Mouse (Mus musculus) G1E-ER4 (cell line): Measurements from ENCODE around the gene Ankrd54. TPM values are rescaled to one million over a fixed set of nuclear protein-coding genes. Genes with fewer than 3 reads are reported as not detected.

ENCODE experiments used
- GATA1 ChIP-seq: IDR thresholded peaks from one replicate; pipeline ENCODE4 v1.8.0; 2012; ENCODE audit warnings: low read length, inconsistent platforms
- polyA plus RNA-seq: library from polyadenylated mRNA; stranded (reverse); fragments of >175 nt; gene quantifications from 2 replicates; pipeline ENCODE4 v1.2.3, GENCODE M21; 2012

Ankrd54 gene
- polyA plus RNA-seq, 1 experiment: 37.5 TPM

DNA sequence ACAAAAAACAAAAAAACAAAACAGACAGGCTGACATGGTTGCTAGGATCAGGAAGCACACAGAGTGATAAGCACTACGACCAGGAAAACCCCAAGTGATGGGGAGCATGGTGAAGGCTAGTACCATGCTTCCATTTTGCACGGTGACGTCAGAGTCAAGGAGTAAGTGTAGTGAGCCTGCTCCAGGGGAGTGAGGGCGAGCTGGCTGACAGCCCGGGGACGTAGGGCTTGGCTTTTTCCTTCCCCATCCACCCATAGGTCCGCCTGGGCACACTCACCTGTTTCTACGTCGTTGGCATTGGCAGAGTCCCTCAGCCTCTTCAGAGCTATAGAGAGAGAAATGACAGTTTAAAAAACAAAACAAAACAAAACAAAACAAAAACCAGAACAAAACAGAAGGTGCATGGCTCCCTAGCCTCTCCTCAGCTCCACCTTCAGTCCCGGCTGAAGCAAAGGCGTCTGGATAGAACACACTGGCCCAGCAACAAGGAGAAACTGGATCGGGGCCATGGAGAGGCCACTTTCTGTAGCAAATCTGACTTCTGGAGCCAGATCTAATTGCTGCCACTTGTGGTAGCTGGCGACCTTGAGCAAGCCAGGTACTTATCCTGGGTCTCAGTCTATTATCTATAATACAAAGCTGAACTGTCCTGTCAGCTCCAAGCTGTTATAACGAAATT is 1.7 kb downstream of the Ankrd54 start:
- TF ChIP-seq GATA1: no peak

DNA sequence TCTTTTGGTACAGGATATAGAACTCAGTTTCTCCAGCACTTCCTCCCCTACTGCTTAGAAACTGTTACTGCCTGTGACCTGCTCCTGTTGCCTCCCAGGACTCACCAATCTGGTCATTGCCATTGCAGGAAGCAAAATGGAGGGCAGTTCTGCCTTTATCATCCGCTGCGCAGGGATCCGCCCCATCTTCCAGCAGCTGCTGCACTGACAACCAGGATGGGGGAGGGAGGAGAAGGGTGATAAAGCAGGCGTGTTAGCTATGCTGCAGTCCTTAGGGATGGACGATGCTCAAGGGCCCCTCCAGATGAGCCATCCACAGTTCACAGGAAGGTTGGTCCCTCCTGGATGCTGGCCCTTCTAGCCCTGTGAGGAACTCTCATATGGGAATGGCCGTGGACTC is 4.8 kb downstream of the Ankrd54 start:
- TF ChIP-seq GATA1: no peak

DNA sequence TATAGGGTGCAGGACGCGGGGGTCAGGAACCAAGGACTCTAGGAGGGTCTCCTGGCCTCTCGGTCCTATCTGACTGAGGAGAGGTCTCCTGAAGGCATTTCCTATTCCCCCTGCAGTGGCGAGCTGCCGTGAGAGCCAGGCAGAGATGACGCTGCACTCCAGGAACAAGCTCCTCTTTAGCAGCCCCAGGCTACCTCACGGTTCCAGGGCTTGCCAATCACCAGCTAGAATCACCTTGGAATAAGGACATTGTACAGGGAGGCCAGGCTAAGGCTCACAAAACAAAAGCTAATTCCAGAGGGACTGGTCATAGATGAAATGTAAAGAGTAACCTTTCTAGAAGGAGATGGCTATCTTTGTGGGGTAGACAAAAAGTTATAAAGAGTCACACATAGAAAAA is 6.1 kb downstream of the Ankrd54 start:
- TF ChIP-seq GATA1: no peak

DNA sequence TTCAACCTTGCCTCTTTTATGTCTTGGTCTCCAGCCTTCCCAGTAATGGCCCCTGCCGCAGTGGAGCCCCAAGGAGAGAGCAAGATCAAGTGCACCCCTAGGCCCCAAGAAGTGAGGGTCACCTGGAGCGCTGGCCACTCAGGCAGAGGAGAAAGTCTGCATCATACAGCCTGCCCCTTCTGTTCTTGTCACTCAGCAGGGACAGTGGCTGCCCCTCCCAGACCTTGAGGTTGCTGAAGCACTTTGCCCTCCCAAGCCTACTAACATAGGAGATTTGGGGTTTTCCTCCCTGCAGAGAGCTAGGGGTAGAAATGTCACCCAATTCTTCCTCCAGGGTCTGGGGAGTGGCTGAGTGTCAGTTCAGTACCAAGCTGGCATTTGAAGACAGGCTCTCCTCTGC is 10.3 kb downstream of the Ankrd54 start:
- no peak for TF ChIP-seq GATA1

DNA sequence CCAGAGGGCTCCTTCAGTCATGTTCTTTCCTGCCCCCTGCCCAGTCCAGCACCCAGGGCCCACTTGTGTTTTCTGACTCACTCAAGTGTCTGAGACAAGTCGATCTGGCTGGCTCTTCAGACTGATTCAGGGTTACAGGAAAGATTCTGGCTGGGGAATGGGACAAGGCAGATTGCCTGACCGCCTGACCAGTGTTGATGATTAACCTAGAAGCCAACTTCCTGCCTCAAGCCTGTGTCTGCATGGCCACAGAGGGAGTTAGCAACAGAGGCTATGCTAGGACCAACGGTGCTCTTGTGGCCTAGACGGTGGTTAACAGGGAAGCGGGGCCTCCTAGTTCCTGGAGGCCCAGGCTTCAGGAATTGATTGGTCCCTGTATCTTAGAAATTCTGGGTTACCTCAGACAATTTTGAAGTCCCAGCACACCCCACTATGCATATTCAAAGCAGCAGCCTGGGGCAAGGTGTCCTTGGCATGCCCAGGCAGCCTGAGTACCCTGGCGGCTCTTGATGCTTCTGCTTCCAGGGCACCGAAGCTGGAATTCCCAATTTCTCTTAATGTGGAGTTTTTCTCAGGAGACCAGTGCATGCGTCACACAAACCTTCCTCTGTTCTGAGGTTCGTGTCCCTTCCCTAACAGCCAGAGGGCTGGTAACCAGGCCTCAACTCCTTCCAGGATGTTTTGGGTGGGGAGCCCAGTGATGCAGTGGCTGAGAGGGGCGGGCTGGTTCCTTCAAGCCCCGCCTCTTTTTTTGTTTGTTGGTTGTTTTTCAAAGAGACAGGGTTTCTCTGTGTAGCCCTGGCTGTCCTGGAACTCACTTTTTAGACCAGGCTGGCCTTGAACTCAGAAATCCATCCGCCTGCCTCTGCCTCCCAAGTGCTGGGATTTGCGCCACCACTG is 11.0 kb downstream of the Ankrd54 start:
- no peak for TF ChIP-seq GATA1

DNA sequence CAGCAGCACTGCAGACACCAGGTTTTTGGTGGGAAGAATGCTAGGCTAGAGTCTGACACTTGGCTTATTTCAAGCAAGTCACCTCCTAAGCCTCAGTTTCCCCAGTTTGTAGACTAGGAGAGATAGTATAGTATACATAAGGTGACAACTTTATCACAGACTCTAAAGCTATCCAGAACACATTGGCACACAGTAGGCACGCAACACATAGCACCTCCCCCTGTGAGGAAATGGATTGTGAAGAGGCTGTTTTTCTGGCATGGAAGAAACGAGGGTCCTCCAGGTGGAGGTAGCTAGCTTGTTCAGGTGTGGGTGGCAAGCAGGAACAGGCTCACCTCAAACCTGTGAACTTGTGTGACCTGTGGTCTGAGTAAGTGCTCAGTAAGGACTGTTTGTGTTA is 11.7 kb downstream of the Ankrd54 start:
- TF ChIP-seq GATA1: no peak

DNA sequence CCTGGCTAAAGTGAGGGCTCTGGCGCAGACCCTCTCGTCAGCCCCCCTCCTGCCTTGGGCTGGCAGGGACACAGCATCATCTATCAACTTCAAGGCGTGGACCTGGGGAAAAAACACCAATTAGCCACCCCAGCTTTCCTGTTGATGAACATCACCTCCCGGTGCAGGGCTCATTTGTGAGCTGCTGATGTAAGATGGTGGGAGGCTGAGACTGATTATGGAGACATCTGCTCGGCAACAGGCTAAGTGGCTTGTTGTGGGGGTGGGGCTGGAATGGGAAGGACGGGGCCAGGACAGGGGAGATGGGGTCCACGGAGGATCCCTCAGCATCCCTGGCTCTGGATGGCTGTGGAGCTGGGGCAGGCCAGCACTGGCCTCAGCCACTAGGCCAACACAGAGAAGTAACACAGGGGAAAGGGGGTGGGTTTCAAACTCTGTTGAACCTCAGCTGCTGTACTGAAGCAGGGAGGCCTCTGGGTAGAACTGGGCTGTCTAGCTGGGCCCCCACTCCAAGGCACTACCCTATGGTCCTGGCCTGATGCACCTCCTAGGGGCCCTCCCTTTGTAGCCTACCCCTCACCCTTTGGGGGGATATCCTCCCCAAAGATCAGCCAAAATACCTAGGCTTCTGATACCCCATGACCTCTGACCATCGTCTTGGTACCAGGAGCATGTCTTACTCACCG is 12.4 kb downstream of the Ankrd54 start:
- TF ChIP-seq GATA1: no peak

DNA sequence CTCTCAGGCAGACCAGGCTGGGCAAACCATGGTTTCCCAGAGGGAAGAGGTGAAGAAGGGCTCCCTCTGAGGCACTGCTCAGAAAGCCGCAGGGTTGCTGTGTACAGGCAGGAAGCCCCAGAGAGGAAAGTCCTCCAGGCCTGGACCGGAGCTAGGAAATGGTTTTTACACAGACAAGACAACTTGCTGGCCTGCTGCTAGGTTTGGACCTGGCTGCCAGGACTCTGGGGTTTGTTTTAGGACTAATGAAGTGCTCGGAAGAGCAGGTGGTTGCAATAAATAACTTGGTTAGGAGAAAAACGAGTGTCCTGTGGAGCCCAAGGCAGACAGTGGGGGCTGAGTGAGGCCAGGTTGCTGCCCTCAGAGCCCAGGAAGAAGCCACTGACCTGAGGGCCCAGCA is 14.5 kb downstream of the Ankrd54 start:
- TF ChIP-seq GATA1: no peak

DNA sequence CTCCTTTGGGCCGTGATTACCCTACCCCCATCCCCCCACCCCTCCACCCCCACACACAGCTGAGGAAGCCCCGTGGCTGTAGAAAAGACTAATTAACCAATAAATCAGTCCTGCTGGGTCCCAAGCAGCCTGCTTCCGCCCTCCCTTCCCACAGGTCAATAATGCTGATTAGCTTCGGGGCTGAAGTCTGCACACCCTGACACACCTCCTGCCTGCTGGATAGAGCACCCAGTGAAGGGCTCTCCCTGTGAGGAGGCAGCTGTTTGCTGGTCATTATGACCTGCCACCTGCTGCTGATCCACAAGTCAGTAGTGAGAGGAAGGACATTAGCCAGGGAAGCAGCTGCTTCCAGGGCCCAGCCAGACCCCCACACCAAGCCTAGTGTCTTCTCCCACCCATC is 17.9 kb downstream of the Ankrd54 start:
- TF ChIP-seq GATA1: no peak

DNA sequence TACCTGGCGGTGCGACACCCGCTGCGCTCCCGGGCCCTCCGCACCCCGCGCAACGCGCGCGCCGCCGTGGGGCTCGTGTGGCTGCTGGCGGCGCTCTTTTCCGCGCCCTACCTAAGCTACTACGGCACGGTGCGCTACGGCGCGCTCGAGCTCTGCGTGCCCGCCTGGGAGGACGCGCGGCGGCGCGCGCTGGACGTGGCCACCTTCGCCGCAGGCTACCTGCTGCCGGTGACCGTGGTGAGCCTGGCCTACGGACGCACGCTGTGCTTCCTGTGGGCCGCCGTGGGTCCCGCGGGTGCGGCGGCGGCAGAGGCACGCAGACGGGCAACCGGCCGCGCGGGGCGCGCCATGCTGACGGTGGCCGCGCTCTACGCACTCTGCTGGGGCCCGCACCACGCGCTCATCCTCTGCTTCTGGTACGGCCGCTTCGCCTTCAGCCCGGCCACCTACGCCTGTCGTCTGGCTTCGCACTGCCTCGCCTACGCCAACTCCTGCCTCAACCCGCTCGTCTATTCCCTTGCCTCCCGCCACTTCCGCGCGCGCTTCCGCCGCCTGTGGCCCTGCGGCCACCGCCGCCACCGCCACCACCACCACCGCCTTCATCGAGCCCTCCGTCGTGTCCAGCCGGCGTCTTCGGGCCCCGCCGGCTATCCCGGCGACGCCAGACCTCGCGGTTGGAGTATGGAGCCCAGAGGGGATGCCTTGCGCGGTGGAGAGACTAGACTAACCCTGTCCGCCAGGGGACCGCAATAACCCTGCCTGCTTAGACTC is 19.8 kb downstream of the Ankrd54 start:
- TF ChIP-seq GATA1: no peak

DNA sequence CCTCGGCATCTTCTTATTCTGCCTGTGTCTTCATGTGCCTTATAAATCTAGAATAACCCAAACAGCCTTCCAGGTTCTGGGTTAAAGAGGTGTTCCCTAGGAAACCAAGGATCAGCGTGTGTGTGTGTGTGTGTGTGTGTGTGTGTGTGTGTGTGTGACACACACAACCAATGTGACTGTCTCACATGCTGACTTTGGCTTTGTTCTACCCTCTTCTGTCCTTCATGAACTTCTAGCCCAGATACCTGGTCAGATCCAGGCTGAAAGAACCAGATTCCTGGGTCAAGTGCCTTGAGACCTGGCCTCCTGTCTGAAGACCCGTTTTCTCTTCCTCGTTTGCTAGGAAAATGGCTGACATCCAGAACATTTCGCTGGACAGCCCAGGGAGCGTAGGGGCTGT is 21.1 kb downstream of the Ankrd54 start, which contains the start of gene Galr3:
TSS of gene Galr3 (plus strand) at position 301 of the 400 bp plus-strand sequence.
- no peak for TF ChIP-seq GATA1

DNA sequence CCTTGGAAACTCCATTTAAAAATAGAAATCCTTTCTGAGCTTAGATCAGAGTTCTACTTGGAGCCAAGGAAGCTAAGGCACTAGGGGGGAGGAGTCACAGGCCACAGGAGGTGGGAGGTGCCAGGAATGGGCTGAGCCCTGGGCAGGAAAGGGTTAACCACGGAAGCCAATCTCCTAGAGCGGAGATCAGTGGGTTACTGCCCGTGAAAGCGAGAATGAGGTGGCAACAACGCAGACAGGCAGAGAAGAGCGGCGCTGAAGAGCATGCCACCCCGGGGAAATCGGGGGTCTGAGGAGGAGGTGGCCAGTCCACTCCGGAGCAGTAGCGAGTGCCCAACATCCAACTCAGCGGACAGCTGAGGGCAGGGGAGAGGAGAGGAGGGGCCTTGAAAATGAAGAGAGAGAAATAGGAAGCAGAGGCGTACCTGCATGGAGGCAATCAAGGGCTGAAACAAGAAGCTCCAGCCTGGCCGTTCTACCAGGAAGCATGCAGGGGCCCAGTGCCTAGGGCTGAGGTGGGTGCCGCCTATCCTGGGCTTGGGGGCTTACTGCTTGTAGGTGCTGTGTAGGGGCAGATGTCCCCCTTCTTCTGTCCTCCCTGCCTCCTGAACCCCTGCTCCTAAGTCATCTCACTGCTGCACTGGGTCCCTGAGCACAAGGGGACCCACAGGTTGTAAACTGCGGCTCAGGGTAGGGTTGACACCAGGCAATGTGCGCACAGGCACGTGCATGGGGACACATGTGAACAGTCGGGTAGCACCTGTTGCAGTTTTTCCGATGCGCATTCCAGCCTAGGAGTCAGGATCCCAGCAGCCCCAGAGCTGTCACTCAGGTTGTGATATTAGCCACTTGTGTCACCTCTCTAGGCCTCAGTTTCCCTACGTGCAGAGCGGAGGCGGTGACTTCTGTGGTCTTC is 21.9 kb downstream of the Ankrd54 start:
- TF ChIP-seq GATA1: no peak

DNA sequence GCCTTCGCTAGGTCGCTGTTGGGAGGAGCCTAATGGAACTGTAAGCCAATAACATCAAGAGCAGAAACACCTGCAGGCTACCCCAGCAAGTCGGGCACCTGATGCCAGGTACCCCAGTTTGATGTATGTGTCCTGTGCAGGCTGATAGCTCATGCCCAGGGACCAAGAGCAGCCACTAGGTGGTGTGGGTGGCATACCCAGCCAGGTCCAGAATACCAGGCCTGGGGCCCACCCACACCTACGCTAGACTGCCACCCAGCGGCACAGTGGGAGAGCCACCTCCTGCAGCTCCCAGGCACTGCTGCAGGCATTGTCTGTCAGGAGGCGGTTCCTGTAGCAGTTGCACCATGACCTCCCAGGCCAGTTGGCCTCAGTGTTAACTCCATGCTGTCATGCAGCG is 23.8 kb downstream of the Ankrd54 start:
- TF ChIP-seq GATA1: no peak

DNA sequence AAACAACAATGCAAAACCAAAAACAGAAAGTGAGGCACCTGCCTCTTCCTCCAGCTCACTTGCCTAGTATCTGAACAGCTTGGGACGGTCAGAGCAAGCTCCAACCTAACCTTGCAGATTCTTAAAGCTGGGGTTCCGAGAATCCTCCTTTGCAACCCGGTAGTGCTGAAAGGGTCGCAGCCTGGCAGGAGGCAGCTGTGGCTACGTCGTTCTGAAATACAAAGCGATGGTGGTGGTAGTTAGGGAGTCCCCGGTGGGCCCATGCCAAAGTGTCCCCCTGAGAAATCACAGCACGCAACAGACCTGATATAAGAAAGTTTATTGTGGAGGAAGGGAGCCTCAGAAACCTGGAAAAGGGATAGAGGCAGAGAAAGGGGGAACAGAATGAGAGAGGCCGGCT is 24.4 kb downstream of the Ankrd54 start:
- TF ChIP-seq GATA1: no peak
